Mouse (Mus musculus): ENCODE data around the gene Ccdc89.

Gene Ccdc89

GRCm38 (mm10) chr7:90426020-90427001 is at the start of gene Ccdc89:
TSS of gene Ccdc89 (plus strand) at chr7:90426577.
- DNase-seq: peak; percentile 92

GRCm38 (mm10) chr7:90384411-90384810 is 42.0 kb upstream of the Ccdc89 start:
- DNase-seq: no peak

- DNase-seq: peak; percentile 45
Measured at GRCm38 (mm10) chr7:90386885-90387459, 39.4 kb upstream of the Ccdc89 start.

GRCm38 (mm10) chr7:90389765-90390164 is 36.6 kb upstream of the Ccdc89 start:
- no peak for DNase-seq

GRCm38 (mm10) chr7:90395073-90395472 is 31.3 kb upstream of the Ccdc89 start:
- DNase-seq: no peak

- no peak for DNase-seq
Measured at GRCm38 (mm10) chr7:90395928-90396327, 30.4 kb upstream of the Ccdc89 start.

- DNase-seq: peak; percentile 80
Measured at GRCm38 (mm10) chr7:90409934-90410333, 16.4 kb upstream of the Ccdc89 start.

- peak; percentile 21 for DNase-seq
Measured at GRCm38 (mm10) chr7:90427006-90427405, 629 bp downstream of the Ccdc89 start.

- DNase-seq: no peak
Measured at GRCm38 (mm10) chr7:90432221-90432620, 5.8 kb downstream of the Ccdc89 start.

- DNase-seq: no peak
Measured at GRCm38 (mm10) chr7:90440044-90440443, 13.7 kb downstream of the Ccdc89 start.

GRCm38 (mm10) chr7:90442070-90442469 is 15.7 kb downstream of the Ccdc89 start:
- no peak for DNase-seq

GRCm38 (mm10) chr7:90442518-90443080 is 16.2 kb downstream of the Ccdc89 start, which contains the start of gene Crebzf:
TSS of gene Crebzf (plus strand) at chr7:90442729.
- peak; percentile 99 for DNase-seq

- DNase-seq: peak; percentile 79
Measured at GRCm38 (mm10) chr7:90443101-90444091, 17.0 kb downstream of the Ccdc89 start.

- DNase-seq: no peak
Measured at GRCm38 (mm10) chr7:90444206-90444605, 17.8 kb downstream of the Ccdc89 start.

GRCm38 (mm10) chr7:90456149-90456844 is 29.9 kb downstream of the Ccdc89 start:
- DNase-seq: no peak

GRCm38 (mm10) chr7:90456845-90457468 is 30.6 kb downstream of the Ccdc89 start, which contains the start of gene Tmem126a:
TSS of gene Tmem126a (minus strand) at chr7:90457229.
- DNase-seq: peak; percentile 92

GRCm38 (mm10) chr7:90457517-90457916 is 31.1 kb downstream of the Ccdc89 start:
- DNase-seq: peak; percentile 32

GRCm38 (mm10) chr7:90460330-90460729 is 34.0 kb downstream of the Ccdc89 start:
- DNase-seq: no peak

- DNase-seq: peak; percentile 59
Measured at GRCm38 (mm10) chr7:90460930-90461329, 34.6 kb downstream of the Ccdc89 start.

GRCm38 (mm10) chr7:90461441-90461840 is 35.1 kb downstream of the Ccdc89 start:
- DNase-seq: no peak

GRCm38 (mm10) chr7:90473511-90473910 is 47.1 kb downstream of the Ccdc89 start:
- DNase-seq: no peak
